Mouse (Mus musculus): ENCODE data around the gene Ipo11. TPM values are rescaled to one million over a fixed set of nuclear protein-coding genes. Genes with fewer than 3 reads are reported as not detected.
"Not testable (repeated sequence)": the region's sequence is repeated elsewhere in the genome, so short reads cannot be mapped to it uniquely, and the experiment has no call there.

The Ipo11 gene
- 10 to 100 TPM; 72.3 to 72.7 TPM for total RNA-seq (2021)

- DNase-seq (ENCODE audit: extremely low spot score in 1 of 2, low spot score in 2 of 2) = peak; percentile 93 to 96
- intact Hi-C loops (cut with DNase I) = no loop called here
Measured at GRCm38 (mm10) chr13:106936256-106937137, at the start of gene Ipo11. Ipo11 (minus strand) TSS chr13:106936958.

- no peak for DNase-seq (ENCODE audit: extremely low spot score in 1 of 2, low spot score in 2 of 2)
- intact Hi-C loops (cut with DNase I) = no loop called here
Measured at GRCm38 (mm10) chr13:106961496-106961895, 24.7 kb upstream of the Ipo11 start.

GRCm38 (mm10) chr13:106960557-106960956, 23.8 kb upstream of the Ipo11 start:
- intact Hi-C loops (cut with DNase I) = no loop called here
- DNase-seq (ENCODE audit: extremely low spot score in 1 of 2, low spot score in 2 of 2) = no peak

GRCm38 (mm10) chr13:106958286-106958685, 21.5 kb upstream of the Ipo11 start:
- intact Hi-C loops (cut with DNase I) = no loop called here
- no peak for DNase-seq (ENCODE audit: extremely low spot score in 1 of 2, low spot score in 2 of 2)

GRCm38 (mm10) chr13:106957554-106957953, 20.8 kb upstream of the Ipo11 start:
- DNase-seq (ENCODE audit: extremely low spot score in 1 of 2, low spot score in 2 of 2) = no peak
- intact Hi-C loops (cut with DNase I) = no loop called here

GRCm38 (mm10) chr13:106954880-106955279, 18.1 kb upstream of the Ipo11 start:
- intact Hi-C loops (cut with DNase I) = loop anchor here (5.0 kb wide), 1 partner anchor 32 kb away; no protein-coding TSS in a partner anchor
- DNase-seq (ENCODE audit: extremely low spot score in 1 of 2, low spot score in 2 of 2) = no peak

- intact Hi-C loops (cut with DNase I) = no loop called here
- DNase-seq (ENCODE audit: extremely low spot score in 1 of 2, low spot score in 2 of 2) = no peak
Measured at GRCm38 (mm10) chr13:106947583-106947982, 10.8 kb upstream of the Ipo11 start.

- intact Hi-C loops (cut with DNase I) = no loop called here
Measured at GRCm38 (mm10) chr13:106946594-106947540, 10.1 kb upstream of the Ipo11 start, which contains the start of gene Dimt1. Dimt1 (plus strand) TSS chr13:106947127.

GRCm38 (mm10) chr13:106945518-106945917, 8.8 kb upstream of the Ipo11 start:
- intact Hi-C loops (cut with DNase I) = no loop called here
- no peak for DNase-seq (ENCODE audit: extremely low spot score in 1 of 2, low spot score in 2 of 2)

More at GRCm38 (mm10) chr13:106946594-106947540, 10.1 kb upstream of the Ipo11 start, which contains the start of gene Dimt1:
- peak; percentile 96 to 98 for DNase-seq (ENCODE audit: extremely low spot score in 1 of 2, low spot score in 2 of 2)

- no peak for DNase-seq (ENCODE audit: extremely low spot score in 1 of 2, low spot score in 2 of 2)
- intact Hi-C loops (cut with DNase I) = no loop called here
Measured at GRCm38 (mm10) chr13:106942721-106943120, 6.0 kb upstream of the Ipo11 start.

GRCm38 (mm10) chr13:106941211-106941976, 4.6 kb upstream of the Ipo11 start:
- DNase-seq (ENCODE audit: extremely low spot score in 1 of 2, low spot score in 2 of 2) = no peak
- intact Hi-C loops (cut with DNase I) = no loop called here

- intact Hi-C loops (cut with DNase I) = no loop called here
Measured at GRCm38 (mm10) chr13:106937138-106937472, 347 bp upstream of the Ipo11 start.

GRCm38 (mm10) chr13:106935871-106936255, 895 bp downstream of the Ipo11 start:
- DNase-seq (ENCODE audit: extremely low spot score in 1 of 2, low spot score in 2 of 2) = no peak
- intact Hi-C loops (cut with DNase I) = no loop called here

More at GRCm38 (mm10) chr13:106937138-106937472, 347 bp upstream of the Ipo11 start:
- no peak for DNase-seq (ENCODE audit: extremely low spot score in 1 of 2, low spot score in 2 of 2)

GRCm38 (mm10) chr13:106929201-106929600, 7.6 kb downstream of the Ipo11 start:
- DNase-seq (ENCODE audit: extremely low spot score in 1 of 2, low spot score in 2 of 2) = no peak
- intact Hi-C loops (cut with DNase I) = no loop called here

- intact Hi-C loops (cut with DNase I) = no loop called here
- no peak for DNase-seq (ENCODE audit: extremely low spot score in 1 of 2, low spot score in 2 of 2)
Measured at GRCm38 (mm10) chr13:106928296-106928695, 8.5 kb downstream of the Ipo11 start.

GRCm38 (mm10) chr13:106925921-106926320, 10.8 kb downstream of the Ipo11 start:
- not testable (repeated sequence) for DNase-seq (ENCODE audit: extremely low spot score in 1 of 2, low spot score in 2 of 2)

GRCm38 (mm10) chr13:106918322-106919050, 18.3 kb downstream of the Ipo11 start:
- intact Hi-C loops (cut with DNase I) = loop anchor here (5.0 kb wide), 1 partner anchor 1476 kb away; the partner anchor contains the start of gene Htr1a
- DNase-seq (ENCODE audit: extremely low spot score in 1 of 2, low spot score in 2 of 2) = peak in 1 of 2 experiments; percentile 66

More at GRCm38 (mm10) chr13:106925921-106926320, 10.8 kb downstream of the Ipo11 start:
- intact Hi-C loops (cut with DNase I) = not testable (repeated sequence)

All from left cerebral cortex, postnatal 10 days (tissue).